42 mouse cellular contexts compared by ENCODE assay signal in genomic region chr6:83737311-83737710, GRCm38 (mm10). TPM values are rescaled to one million over a fixed set of nuclear protein-coding genes. Genes with fewer than 3 reads are reported as not detected.
DNase-seq lines count a peak whose midpoint lies in the region; ATAC-seq and TF ChIP-seq lines count a peak whose summit lies in the region.
"Had no signal": no experiment of that assay in that cellular context is flagged by ENCODE, and none has a peak within 500 bp of the region (broad histone marks: within the 10 kb centered on the region; RNA-seq: fewer than 3 reads in every experiment).

No protein-coding gene starts in this region.

- H3K4me3 ChIP-seq in midbrain, embryonic 11.5 days (ENCODE audit: low read depth, low read length) = no peak overlapping the region
- no peak overlapping the region for H3K4me3 ChIP-seq in midbrain, embryonic 10.5 days
- peak overlapping the region; percentile 27 for H3K4me3 ChIP-seq in ES-Bruce4 (ENCODE audit: low read depth, low read length)
- H3K4me3 ChIP-seq in limb, embryonic 12.5 days (replicated peaks) = no peak overlapping the region
- H3K4me3 ChIP-seq: erythroblast, embryonic 14.5 days; gastrocnemius, adult 2 months; hindbrain, embryonic 15.5 days; limb, embryonic 15.5 days; liver, embryonic 13.5 days; midbrain, embryonic 15.5 days; neural tube, embryonic 15.5 days; stomach, embryonic 15.5 days had no signal

- H3K27ac ChIP-seq in midbrain, embryonic 11.5 days (ENCODE audit: low read depth, low read length) = no peak overlapping the region
- no peak overlapping the region for H3K27ac ChIP-seq in midbrain, embryonic 10.5 days (replicated peaks)
- H3K27ac ChIP-seq in ES-Bruce4 (ENCODE audit: insufficient read depth, low read length) = no peak overlapping the region
- H3K27ac ChIP-seq in limb, embryonic 12.5 days = no peak overlapping the region
- H3K27ac ChIP-seq: gastrocnemius, adult 2 months; hindbrain, embryonic 15.5 days; limb, embryonic 15.5 days; liver, embryonic 13.5 days; midbrain, embryonic 15.5 days; neural tube, embryonic 15.5 days; stomach, embryonic 15.5 days had no signal

- no peak for ATAC-seq in midbrain, embryonic 11.5 days (ENCODE audit: low FRiP score)
- ATAC-seq in limb, embryonic 12.5 days (ENCODE audit: insufficient number of reproducible peaks, insufficient read depth, low FRiP score, low TSS enrichment, low read depth) = no peak
- ATAC-seq: CD4-positive, CD25-positive, alpha-beta regulatory T cell, adult 4 months; forebrain, embryonic 16.5 days; inflammation-experienced regulatory T-cells, adult 6 months; lung, postnatal 0 days; midbrain, embryonic 15.5 days; Patski had no signal

- no peak for TF ChIP-seq CTCF in ES-Bruce4 (IDR thresholded peaks at IDR 0.05; ENCODE audit: low read depth, low read length)

- H3K9ac ChIP-seq in midbrain, embryonic 11.5 days (ENCODE audit: low read length) = no peak overlapping the region
- H3K9ac ChIP-seq in ES-Bruce4 (ENCODE audit: low read depth, poor library complexity, severe bottlenecking) = peak overlapping the region; percentile 37
- 0 out of 2 replicates have a peak overlapping the region, but pooled peaks have one; percentile 8 for H3K9ac ChIP-seq in limb, embryonic 12.5 days (replicated peaks)
- H3K9ac ChIP-seq: hindbrain, embryonic 15.5 days; limb, embryonic 15.5 days; liver, embryonic 13.5 days; midbrain, embryonic 15.5 days; neural tube, embryonic 15.5 days; stomach, embryonic 15.5 days had no signal

- TF ChIP-seq POLR2A in ES-Bruce4 (IDR thresholded peaks at IDR 0.05; ENCODE audit: insufficient read depth, low read length) = no peak

- no peak for TF ChIP-seq EP300 in ES-Bruce4 (IDR thresholded peaks at IDR 0.05; ENCODE audit: insufficient read depth, low read depth, low read length)

- H3K4me2 ChIP-seq in midbrain, embryonic 11.5 days = no peak overlapping the region
- no peak overlapping the region for H3K4me2 ChIP-seq in limb, embryonic 12.5 days
- H3K4me2 ChIP-seq: hindbrain, embryonic 15.5 days; limb, embryonic 15.5 days; liver, embryonic 13.5 days; midbrain, embryonic 15.5 days; neural tube, embryonic 15.5 days; stomach, embryonic 15.5 days had no signal

- peak; percentile 61 for DNase-seq in midbrain, embryonic 11.5 days (ENCODE audit: low spot score, missing footprints)
- no peak for DNase-seq in midbrain, embryonic 10.5 days (ENCODE audit: low spot score)
- DNase-seq in R1 (ENCODE audit: low read depth, low spot score) = peak; percentile 67
- DNase-seq in adrenal gland, adult 8-10 months = no peak
- DNase-seq in layer of hippocampus, adult 11-12 months (ENCODE audit: low spot score) = no peak
- DNase-seq: adrenal gland, postnatal 10 days; cerebellum, adult 8-10 months; cerebellum, postnatal 36 days; embryo, embryonic 11 days; gastrocnemius, adult 2 months; kidney, adult 11 months; kidney, postnatal 14 days; liver, embryonic 13.5 days; lung, adult 18-20 months; lung, postnatal 4 days; retina, postnatal 1 day; right cerebral cortex, postnatal 25 days; thymus, adult 2 months had no signal

- no peaks in the 10 kb centered on the region for H3K36me3 ChIP-seq in midbrain, embryonic 11.5 days (ENCODE audit: control insufficient read depth, insufficient read depth, low read length)
- H3K36me3 ChIP-seq in midbrain, embryonic 10.5 days = no peaks in the 10 kb centered on the region
- H3K36me3 ChIP-seq in ES-Bruce4 (ENCODE audit: control insufficient read depth, insufficient read depth, low read length, poor library complexity, severe bottlenecking) = no peaks in the 10 kb centered on the region
- H3K36me3 ChIP-seq in limb, embryonic 12.5 days = no peaks in the 10 kb centered on the region
- H3K36me3 ChIP-seq: hindbrain, embryonic 15.5 days; limb, embryonic 15.5 days; liver, embryonic 13.5 days; midbrain, embryonic 15.5 days; neural tube, embryonic 15.5 days; stomach, embryonic 15.5 days had no signal

- WGBS in midbrain, embryonic 11.5 days = 38% methylated on average over 13 of the region's 13 CpGs
- WGBS in midbrain, embryonic 10.5 days = 37% methylated on average over 13 of the region's 13 CpGs
- 28% methylated on average over 13 of the region's 13 CpGs for WGBS in limb, embryonic 12.5 days

- H3K9me3 ChIP-seq in midbrain, embryonic 11.5 days (ENCODE audit: control insufficient read depth, low read length) = peaks cover 5% of the 10 kb centered on the region; the same call in 1 of the 2 replicates
- 0 out of 2 replicates have a peak, but pooled peaks cover 4% of the 10 kb centered on the region for H3K9me3 ChIP-seq in midbrain, embryonic 10.5 days (replicated peaks)
- no peaks in the 10 kb centered on the region for H3K9me3 ChIP-seq in ES-Bruce4 (replicated peaks; ENCODE audit: control insufficient read depth, insufficient read depth, low read length, poor library complexity, severe bottlenecking)
- H3K9me3 ChIP-seq in limb, embryonic 12.5 days = peaks cover 14% of the 10 kb centered on the region
- H3K9me3 ChIP-seq: hindbrain, embryonic 15.5 days; limb, embryonic 15.5 days; liver, embryonic 13.5 days; midbrain, embryonic 15.5 days; stomach, embryonic 15.5 days had no signal

- no peaks in the 10 kb centered on the region for H3K4me1 ChIP-seq in midbrain, embryonic 11.5 days (ENCODE audit: control insufficient read depth, insufficient read depth, low read length)
- H3K4me1 ChIP-seq in midbrain, embryonic 10.5 days = peaks cover 9% of the 10 kb centered on the region
- H3K4me1 ChIP-seq in ES-Bruce4 (ENCODE audit: control insufficient read depth, insufficient read depth, low read length) = peaks cover 4% of the 10 kb centered on the region
- H3K4me1 ChIP-seq in limb, embryonic 12.5 days (replicated peaks) = no peaks in the 10 kb centered on the region
- H3K4me1 ChIP-seq: hindbrain, embryonic 15.5 days; liver, embryonic 13.5 days; midbrain, embryonic 15.5 days; neural tube, embryonic 15.5 days; stomach, embryonic 15.5 days had no signal

- no peaks in the 10 kb centered on the region for H3K27me3 ChIP-seq in midbrain, embryonic 11.5 days (ENCODE audit: control insufficient read depth, insufficient read depth, low read length)
- H3K27me3 ChIP-seq in midbrain, embryonic 10.5 days (ENCODE audit: low read depth, poor library complexity, severe bottlenecking) = peaks cover 20% of the 10 kb centered on the region
- H3K27me3 ChIP-seq in ES-Bruce4 (ENCODE audit: control insufficient read depth, insufficient read depth, low read length, poor library complexity, severe bottlenecking) = no peaks in the 10 kb centered on the region
- H3K27me3 ChIP-seq in limb, embryonic 12.5 days = peaks cover 26% of the 10 kb centered on the region
- H3K27me3 ChIP-seq: midbrain, embryonic 15.5 days; stomach, embryonic 15.5 days had no signal

RNA-seq across cellular contexts. Expression of gene Atp6v1b1, which starts 5.5 kb away (rescaled TPM):
- not detected in 2 replicates for polyA plus RNA-seq in midbrain, embryonic 11.5 days (2014; fragmentation: Nextera tagmentation; extraction: Ambion mirVana)
- not detected in 2 replicates for polyA plus RNA-seq in midbrain, embryonic 10.5 days (2016; fragmentation: Nextera tagmentation; extraction: Ambion mirVana)
- polyA plus RNA-seq in ES-Bruce4 (2011; ENCODE audit: insufficient read depth, insufficient read length, low read depth, missing spikeins) = not detected in 2 replicates
- not detected in 2 replicates for polyA plus RNA-seq in limb, embryonic 12.5 days (2016; fragmentation: Nextera tagmentation; extraction: Ambion mirVana)
- not detected for total RNA-seq in adrenal gland, adult 8-10 months (2022)
- total RNA-seq: adrenal gland, postnatal 10 days; gastrocnemius, adult 2 months; gastrocnemius, postnatal 4 days; hematopoietic stem cell, adult 5-6 weeks; left cerebral cortex, postnatal 25 days; megakaryocyte-erythroid progenitor cell, adult 5-6 weeks; MEL had no signal
- polyA plus RNA-seq: CD4-positive, CD25-positive, alpha-beta regulatory T cell, adult 4 months; erythroblast, embryonic 14.5 days; forebrain, embryonic 11.5 days; hindbrain, embryonic 15.5 days; inflammation-experienced regulatory T-cells, adult 6 months; limb, embryonic 15.5 days; liver, embryonic 13.5 days; midbrain, embryonic 15.5 days; neural tube, embryonic 15.5 days; Patski had no signal

RNA-seq across cellular contexts. Expression of gene Ankrd53, which starts 25.1 kb away (rescaled TPM):
- 0.18 TPM in 1 of 2 replicates, not detected in the other for polyA plus RNA-seq in midbrain, embryonic 11.5 days (2014; fragmentation: Nextera tagmentation; extraction: Ambion mirVana)
- polyA plus RNA-seq in midbrain, embryonic 10.5 days (2016; fragmentation: Nextera tagmentation; extraction: Ambion mirVana) = 0.24 TPM in 1 of 2 replicates, not detected in the other
- polyA plus RNA-seq in ES-Bruce4 (2011; ENCODE audit: insufficient read depth, insufficient read length, low read depth, missing spikeins) = not detected in 2 replicates
- 0.23 and 0.25 TPM in 2 replicates for polyA plus RNA-seq in limb, embryonic 12.5 days (2016; fragmentation: Nextera tagmentation; extraction: Ambion mirVana)
- total RNA-seq in adrenal gland, adult 8-10 months (2022) = under 1 TPM in 2 of 4 experiments, not detected in 2; 0.37 to 0.38 TPM
- total RNA-seq: gastrocnemius, adult 2 months; gastrocnemius, postnatal 4 days; hematopoietic stem cell, adult 5-6 weeks; layer of hippocampus, adult 18-20 months; layer of hippocampus, postnatal 10 days; left cerebral cortex, adult 18-20 months; left cerebral cortex, postnatal 25 days; megakaryocyte-erythroid progenitor cell, adult 5-6 weeks; MEL had no signal
- polyA plus RNA-seq: CD4-positive, CD25-positive, alpha-beta regulatory T cell, adult 4 months; erythroblast, embryonic 14.5 days; heart, embryonic 16.5 days; liver, embryonic 13.5 days; stomach, embryonic 15.5 days had no signal

RNA-seq across cellular contexts. Expression of gene Vax2, which starts 26.2 kb away (rescaled TPM):
- polyA plus RNA-seq in midbrain, embryonic 11.5 days (2014; fragmentation: Nextera tagmentation; extraction: Ambion mirVana) = 0.25 and 0.26 TPM in 2 replicates
- 0.60 and 1.9 TPM in 2 replicates for polyA plus RNA-seq in midbrain, embryonic 10.5 days (2016; fragmentation: Nextera tagmentation; extraction: Ambion mirVana)
- polyA plus RNA-seq in ES-Bruce4 (2011; ENCODE audit: insufficient read depth, insufficient read length, low read depth, missing spikeins) = not detected in 2 replicates
- 0.76 and 1.1 TPM in 2 replicates for polyA plus RNA-seq in limb, embryonic 12.5 days (2016; fragmentation: Nextera tagmentation; extraction: Ambion mirVana)
- total RNA-seq in adrenal gland, adult 8-10 months (2022) = not detected
- total RNA-seq: adrenal gland, postnatal 10 days; gastrocnemius, adult 2 months; gastrocnemius, postnatal 4 days; hematopoietic stem cell, adult 5-6 weeks; layer of hippocampus, adult 18-20 months; layer of hippocampus, postnatal 10 days; left cerebral cortex, adult 18-20 months; left cerebral cortex, postnatal 25 days; megakaryocyte-erythroid progenitor cell, adult 5-6 weeks had no signal
- polyA plus RNA-seq: erythroblast, embryonic 14.5 days; forebrain, embryonic 16.5 days; heart, embryonic 16.5 days; hindbrain, embryonic 15.5 days; kidney, embryonic 14.5 days; liver, embryonic 13.5 days; lung, postnatal 0 days; neural tube, embryonic 15.5 days; stomach, embryonic 15.5 days had no signal

RNA-seq across cellular contexts. Expression of gene Tex261, which starts 38.3 kb away (rescaled TPM):
- 49.0 and 56.9 TPM in 2 replicates for polyA plus RNA-seq in midbrain, embryonic 11.5 days (2014; fragmentation: Nextera tagmentation; extraction: Ambion mirVana)
- 81.6 and 81.7 TPM in 2 replicates for polyA plus RNA-seq in midbrain, embryonic 10.5 days (2016; fragmentation: Nextera tagmentation; extraction: Ambion mirVana)
- polyA plus RNA-seq in ES-Bruce4 (2011; ENCODE audit: insufficient read depth, insufficient read length, low read depth, missing spikeins) = 26.2 and 28.9 TPM in 2 replicates
- polyA plus RNA-seq in limb, embryonic 12.5 days (2016; fragmentation: Nextera tagmentation; extraction: Ambion mirVana) = 76.9 and 79.9 TPM in 2 replicates
- total RNA-seq in adrenal gland, adult 8-10 months (2022) = 100 to 1,000 TPM; 121 to 139 (median 124) TPM

RNA-seq across cellular contexts. Expression of gene Nagk, which starts 57.5 kb away (rescaled TPM):
- 31.8 and 36.1 TPM in 2 replicates for polyA plus RNA-seq in midbrain, embryonic 11.5 days (2014; fragmentation: Nextera tagmentation; extraction: Ambion mirVana)
- 26.1 and 35.2 TPM in 2 replicates for polyA plus RNA-seq in midbrain, embryonic 10.5 days (2016; fragmentation: Nextera tagmentation; extraction: Ambion mirVana)
- polyA plus RNA-seq in ES-Bruce4 (2011; ENCODE audit: insufficient read depth, insufficient read length, low read depth, missing spikeins) = 8.4 and 11.8 TPM in 2 replicates
- 35.3 and 36.8 TPM in 2 replicates for polyA plus RNA-seq in limb, embryonic 12.5 days (2016; fragmentation: Nextera tagmentation; extraction: Ambion mirVana)
- 10 to 100 TPM; 55.2 to 72.7 (median 69.2) TPM for total RNA-seq in adrenal gland, adult 8-10 months (2022)

Comparison
In these comparisons a context has a peak if more than half of its experiments do, and no peak if none do; other contexts are left out.
1. DNase-seq: peak in midbrain, embryonic 11.5 days (single experiment) and R1 (single experiment); none in midbrain, embryonic 10.5 days (single experiment), adrenal gland, adult 8-10 months (single experiment) and layer of hippocampus, adult 11-12 months (single experiment).